Mouse (Mus musculus): ENCODE measurements at regions not wholly inside any gene's neighbourhood (a gene's known extent, or its start where the extent isn't known, plus 50 kb on each side); places are given as distances from the start of the nearest gene placed in this dataset.

DNA sequence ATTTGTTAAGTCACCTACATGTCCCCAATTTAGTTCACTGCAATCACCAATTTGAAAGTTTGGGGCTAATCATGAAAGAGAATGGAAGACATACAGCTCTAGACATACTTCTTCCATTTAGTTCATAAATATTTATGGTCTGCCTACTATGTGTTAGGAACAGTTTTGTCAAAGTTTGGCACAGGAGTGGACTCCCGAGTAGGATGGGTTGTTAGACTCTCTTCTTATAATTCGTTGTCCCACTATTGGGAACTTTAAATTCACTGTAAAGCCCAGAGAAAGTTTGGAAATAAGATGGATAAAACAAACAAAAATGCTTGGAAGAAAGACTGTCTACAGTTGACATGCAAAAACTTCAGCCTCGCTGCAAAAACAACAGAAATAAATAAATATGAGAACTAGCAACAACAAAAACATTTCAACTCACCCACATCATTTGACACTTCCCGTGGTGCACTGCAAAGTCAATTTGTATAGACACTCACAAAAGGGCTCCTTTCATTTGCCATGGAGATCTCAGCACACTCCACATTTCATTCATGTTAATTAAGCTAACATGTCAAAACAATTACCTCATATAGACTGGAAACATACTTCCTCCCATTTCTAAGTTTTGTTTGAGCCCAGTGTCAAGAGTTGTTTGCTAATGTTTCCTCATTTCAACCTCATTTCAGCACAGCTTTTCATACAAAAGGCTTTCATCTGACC lies 570.2 kb upstream of the Kirrel3 start:
- DNase-seq (ENCODE audit: low read depth, low spot score): no peak

DNA sequence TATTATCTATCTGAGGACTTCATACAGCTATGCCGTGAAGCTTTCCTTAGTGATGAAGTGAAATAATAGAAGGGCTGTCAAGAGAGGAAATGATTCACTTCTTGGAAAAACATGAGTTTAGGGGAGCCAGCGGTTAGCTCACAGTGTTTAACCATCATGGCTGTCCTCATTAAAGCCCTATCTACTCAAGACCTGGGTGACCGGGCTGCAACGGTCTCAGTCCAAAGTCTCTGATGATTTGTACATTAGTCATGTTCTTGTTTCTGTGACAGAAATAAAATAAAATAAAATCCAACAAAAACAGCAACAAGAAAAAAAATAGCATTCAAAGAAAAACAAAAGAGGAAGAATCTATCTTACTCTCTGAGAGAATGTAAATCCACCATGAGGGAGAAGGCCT lies 555.4 kb upstream of the Kirrel3 start:
- DNase-seq (ENCODE audit: low read depth, low spot score): no peak

DNA sequence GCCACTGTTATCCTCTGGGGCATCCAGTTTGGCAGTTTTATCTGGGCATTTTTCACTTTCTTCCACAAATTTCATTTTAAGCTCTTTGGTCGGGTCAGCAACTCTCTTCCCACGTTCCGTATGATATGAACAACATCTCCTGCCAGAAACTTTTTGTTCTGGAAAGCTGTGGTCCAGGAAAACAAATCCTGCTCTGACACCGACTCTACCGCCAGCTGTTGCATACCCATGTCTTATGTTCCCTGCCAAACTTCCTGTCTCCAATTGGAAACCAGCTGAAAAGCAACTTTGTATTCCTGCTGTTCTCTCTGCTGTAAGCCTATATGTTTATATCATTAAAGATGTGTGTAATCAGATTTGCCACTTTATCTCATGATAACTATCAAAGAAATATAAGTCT lies 551.6 kb upstream of the Kirrel3 start:
- DNase-seq (ENCODE audit: low read depth, low spot score): no peak

DNA sequence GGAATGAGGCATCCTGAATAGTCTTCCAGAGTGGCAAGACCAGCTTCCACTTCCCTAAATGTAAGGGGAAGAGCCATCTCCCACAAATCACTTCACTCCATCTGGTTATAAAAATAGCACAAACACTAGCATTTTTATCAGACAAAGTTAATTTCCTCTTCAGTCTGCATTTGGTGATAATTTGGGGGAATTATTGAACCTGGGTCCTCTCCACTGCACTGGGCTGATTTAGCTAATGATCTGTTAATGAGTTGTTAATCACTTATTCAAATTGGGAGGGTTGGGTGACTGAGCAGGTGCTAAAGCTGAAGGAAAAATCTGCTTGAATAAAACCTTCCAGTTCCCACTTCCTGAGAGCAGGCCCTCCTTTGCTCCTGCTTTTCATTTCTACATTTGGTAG lies 531.4 kb upstream of the Kirrel3 start:
- no peak for DNase-seq (ENCODE audit: low read depth, low spot score)

All from retina, postnatal 7 days (tissue).